Mouse (Mus musculus): ENCODE data around the gene Fam72a. TPM values are rescaled to one million over a fixed set of nuclear protein-coding genes. Genes with fewer than 3 reads are reported as not detected.

The Fam72a gene
- polyA plus RNA-seq, 1 experiment = 3.1 TPM

DNA sequence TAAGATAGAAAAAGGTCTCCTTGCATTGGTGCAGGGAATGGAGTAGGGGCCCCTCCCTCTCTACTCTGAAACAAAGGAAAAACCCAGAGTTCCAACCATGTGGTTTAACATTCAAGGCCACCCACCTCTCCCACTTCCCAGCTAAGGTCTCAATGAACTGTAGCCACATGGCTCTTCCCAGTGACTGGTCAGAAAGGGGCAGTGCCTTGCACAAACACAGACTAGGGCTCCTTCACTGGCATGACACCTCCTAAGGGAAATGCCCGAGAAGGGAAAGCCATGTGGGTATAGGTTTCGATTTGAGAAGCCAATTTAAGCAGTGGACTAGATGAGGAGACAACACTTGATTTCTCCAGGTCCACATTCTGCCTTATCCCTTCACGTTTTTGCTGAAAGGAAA lies 3.9 kb upstream of the Fam72a start:
- Histone ChIP-seq H3K79me3 (ENCODE audit: low read depth) (peaks cover 55% of the 10 kb centered on the region), H3ac (ENCODE audit: control insufficient read depth, insufficient read length, low read depth) (no peak overlapping the region), H3K79me2 (ENCODE audit: control insufficient read depth, insufficient read depth) (peaks cover 78% of the 10 kb centered on the region), H3K36me3 (ENCODE audit: control insufficient read depth, insufficient read depth) (peaks cover 4% of the 10 kb centered on the region), H3K27me3 (ENCODE audit: control insufficient read depth, insufficient read depth, insufficient read length) (no peaks in the 10 kb centered on the region), H3K4me3 (ENCODE audit: insufficient read depth, poor library complexity, severe bottlenecking) (no peak overlapping the region)
- TF ChIP-seq MYOD1 (IDR thresholded peaks at IDR 0.05; ENCODE audit: control insufficient read depth, insufficient read length, low read depth) (no peak), CTCF (IDR thresholded peaks at IDR 0.05; ENCODE audit: control insufficient read depth, insufficient read depth, insufficient read length) (no peak), MAX (IDR thresholded peaks at IDR 0.05) (no peak), USF1 (IDR thresholded peaks at IDR 0.05; ENCODE audit: low read depth) (no peak), FOSL1 (IDR thresholded peaks at IDR 0.05; ENCODE audit: insufficient read depth, low read length, poor library complexity, severe bottlenecking) (no peak), MYOG (IDR thresholded peaks at IDR 0.05; ENCODE audit: control insufficient read depth, extremely low read depth, insufficient read length) (no peak), CEBPB (IDR thresholded peaks at IDR 0.05; ENCODE audit: low read depth) (no peak)

DNA sequence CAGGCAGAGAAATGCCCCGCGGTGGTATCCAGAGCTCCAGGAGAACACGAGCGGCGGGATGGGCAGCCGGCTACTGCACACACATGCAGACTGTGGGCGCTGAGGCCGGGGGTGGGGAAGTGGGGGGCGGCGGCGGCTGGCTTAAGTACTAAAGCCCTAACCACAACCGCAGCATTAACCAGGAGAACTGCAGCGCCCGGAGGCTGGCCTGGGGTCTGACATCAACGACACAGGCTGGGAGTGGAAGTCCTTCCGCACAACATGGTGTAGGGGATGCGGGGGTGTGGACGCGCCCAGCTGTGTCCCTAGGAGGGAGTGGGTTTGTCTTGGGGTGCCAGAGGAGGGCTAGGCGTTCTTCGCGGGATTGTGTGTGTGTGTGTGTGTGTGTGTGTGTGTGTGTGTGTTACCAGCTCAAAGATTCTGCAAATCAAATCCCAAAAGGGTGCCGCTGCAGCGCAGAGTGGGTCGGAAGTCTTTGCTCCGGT lies 2.6 kb upstream of the Fam72a start:
- peaks cover 78% of the 10 kb centered on the region for H3K79me2 ChIP-seq (ENCODE audit: control insufficient read depth, insufficient read depth)
- H3ac ChIP-seq (ENCODE audit: control insufficient read depth, insufficient read length, low read depth) = peak overlapping the region; percentile 63
- no peak for TF ChIP-seq MYOG (IDR thresholded peaks at IDR 0.05; ENCODE audit: control insufficient read depth, extremely low read depth, insufficient read length)
- TF ChIP-seq CTCF (IDR thresholded peaks at IDR 0.05; ENCODE audit: control insufficient read depth, insufficient read depth, insufficient read length) = no peak
- TF ChIP-seq MAX (IDR thresholded peaks at IDR 0.05) = no peak
- no peak for TF ChIP-seq CEBPB (IDR thresholded peaks at IDR 0.05; ENCODE audit: low read depth)
- no peak for TF ChIP-seq MYOD1 (IDR thresholded peaks at IDR 0.05; ENCODE audit: control insufficient read depth, insufficient read length, low read depth)
- TF ChIP-seq USF1 (IDR thresholded peaks at IDR 0.05; ENCODE audit: low read depth) = no peak
- TF ChIP-seq FOSL1 (IDR thresholded peaks at IDR 0.05; ENCODE audit: insufficient read depth, low read length, poor library complexity, severe bottlenecking) = no peak
- peak overlapping the region; percentile 66 for H3K4me3 ChIP-seq (ENCODE audit: insufficient read depth, poor library complexity, severe bottlenecking)
- H3K27me3 ChIP-seq (ENCODE audit: control insufficient read depth, insufficient read depth, insufficient read length) = no peaks in the 10 kb centered on the region
- peaks cover 4% of the 10 kb centered on the region for H3K36me3 ChIP-seq (ENCODE audit: control insufficient read depth, insufficient read depth)
- peaks cover 56% of the 10 kb centered on the region for H3K79me3 ChIP-seq (ENCODE audit: low read depth)

DNA sequence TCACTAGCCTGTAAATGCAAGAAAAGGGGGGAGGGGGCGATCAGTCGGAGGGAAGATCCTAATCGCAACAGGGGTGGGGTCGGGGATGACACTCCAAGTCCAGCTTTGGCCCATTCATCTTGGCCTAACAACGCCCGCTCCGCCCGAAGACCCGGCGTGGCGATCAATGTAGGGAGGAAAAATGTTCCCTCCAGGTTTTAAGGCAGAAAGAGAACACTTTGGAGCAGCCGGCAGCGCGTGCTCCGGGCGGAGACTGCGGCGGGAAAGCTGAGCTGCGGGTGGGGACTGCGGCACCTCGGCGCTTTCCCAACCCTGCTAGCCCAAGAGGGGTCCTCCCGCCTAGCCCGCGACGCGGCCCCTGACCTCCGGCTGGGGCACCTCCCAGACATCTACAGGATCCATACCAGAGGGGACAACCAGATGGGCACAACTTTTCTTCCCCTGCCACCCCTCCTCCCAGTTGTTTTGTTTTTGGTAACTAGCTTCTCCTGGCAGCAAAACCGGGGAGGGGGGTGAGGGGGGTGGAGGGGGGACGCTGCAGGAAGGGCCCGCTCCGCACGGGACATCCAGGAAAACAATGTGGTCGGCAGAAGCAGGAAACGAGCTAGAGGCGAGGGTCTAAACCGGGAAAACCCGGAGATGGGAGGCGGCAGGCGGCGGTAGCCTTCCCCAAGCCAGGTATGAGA lies 2.0 kb upstream of the Fam72a start:
- Histone ChIP-seq H3ac (ENCODE audit: control insufficient read depth, insufficient read length, low read depth) (peak overlapping the region; percentile 94), H3K4me3 (ENCODE audit: insufficient read depth, poor library complexity, severe bottlenecking) (peak overlapping the region; percentile 66), H3K79me2 (ENCODE audit: control insufficient read depth, insufficient read depth) (peaks cover 73% of the 10 kb centered on the region), H3K79me3 (ENCODE audit: low read depth) (peaks cover 57% of the 10 kb centered on the region), H3K27me3 (ENCODE audit: control insufficient read depth, insufficient read depth, insufficient read length) (no peaks in the 10 kb centered on the region), H3K36me3 (ENCODE audit: control insufficient read depth, insufficient read depth) (peaks cover 4% of the 10 kb centered on the region)
- TF ChIP-seq MAX (IDR thresholded peaks at IDR 0.05) (no peak), USF1 (IDR thresholded peaks at IDR 0.05; ENCODE audit: low read depth) (no peak), MYOG (IDR thresholded peaks at IDR 0.05; ENCODE audit: control insufficient read depth, extremely low read depth, insufficient read length) (no peak), CTCF (IDR thresholded peaks at IDR 0.05; ENCODE audit: control insufficient read depth, insufficient read depth, insufficient read length) (no peak), MYOD1 (IDR thresholded peaks at IDR 0.05; ENCODE audit: control insufficient read depth, insufficient read length, low read depth) (no peak), FOSL1 (IDR thresholded peaks at IDR 0.05; ENCODE audit: insufficient read depth, low read length, poor library complexity, severe bottlenecking) (no peak), CEBPB (IDR thresholded peaks at IDR 0.05; ENCODE audit: low read depth) (no peak)

DNA sequence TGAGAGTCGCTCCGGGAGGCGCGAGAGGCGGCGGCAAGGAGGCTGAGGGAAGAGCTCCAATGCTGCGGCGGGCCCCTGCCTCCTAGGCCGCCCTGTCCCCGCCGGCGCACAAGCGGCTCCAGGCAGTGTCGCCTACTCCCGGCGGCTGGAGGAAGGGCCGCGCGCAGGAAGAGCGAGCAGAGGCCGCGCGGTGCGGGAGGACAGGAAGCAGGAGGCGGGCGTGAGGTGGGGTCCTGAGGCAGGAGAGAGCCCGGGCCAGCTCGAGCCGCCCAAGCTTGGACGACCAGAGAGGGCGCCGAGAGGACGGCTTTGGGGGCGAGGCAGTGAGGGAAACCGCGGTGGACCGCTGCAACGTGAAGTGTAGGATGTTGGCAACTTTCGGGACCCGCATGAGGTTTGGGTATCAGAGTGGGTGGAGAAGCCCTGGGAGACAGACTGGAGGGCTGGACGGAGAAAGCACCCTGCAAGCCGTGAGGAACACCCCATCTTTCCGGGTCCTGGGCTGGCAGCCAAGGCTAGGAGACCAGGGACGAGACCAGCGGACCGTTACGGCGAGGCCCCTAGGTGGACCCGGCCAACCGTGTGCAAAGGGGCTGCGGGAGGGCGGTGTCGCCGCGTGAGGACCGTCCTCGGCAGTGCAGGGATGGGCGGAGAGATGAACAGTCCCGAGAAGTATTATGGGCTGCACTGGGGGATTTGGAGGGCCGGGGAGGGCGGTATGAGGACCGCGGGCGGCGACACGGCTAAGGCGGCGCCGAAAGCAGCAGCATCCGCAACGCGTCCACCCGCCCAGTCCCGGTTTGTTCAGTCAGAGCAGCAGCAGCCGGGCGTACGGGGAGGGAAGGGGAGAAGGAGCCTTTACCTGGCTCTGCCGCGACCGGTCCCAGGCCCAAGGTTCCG lies 1.1 kb upstream of the Fam72a start:
- H3K36me3 ChIP-seq (ENCODE audit: control insufficient read depth, insufficient read depth) = peaks cover 4% of the 10 kb centered on the region
- peak overlapping the region; percentile 66 for H3K4me3 ChIP-seq (ENCODE audit: insufficient read depth, poor library complexity, severe bottlenecking)
- H3ac ChIP-seq (ENCODE audit: control insufficient read depth, insufficient read length, low read depth) = peak overlapping the region; percentile 94
- no peaks in the 10 kb centered on the region for H3K27me3 ChIP-seq (ENCODE audit: control insufficient read depth, insufficient read depth, insufficient read length)
- peaks cover 50% of the 10 kb centered on the region for H3K79me3 ChIP-seq (ENCODE audit: low read depth)
- H3K79me2 ChIP-seq (ENCODE audit: control insufficient read depth, insufficient read depth) = peaks cover 64% of the 10 kb centered on the region
- peak; percentile 23 for TF ChIP-seq CTCF (IDR thresholded peaks at IDR 0.05; ENCODE audit: control insufficient read depth, insufficient read depth, insufficient read length)
- TF ChIP-seq MYOG (IDR thresholded peaks at IDR 0.05; ENCODE audit: control insufficient read depth, extremely low read depth, insufficient read length) = no peak

DNA sequence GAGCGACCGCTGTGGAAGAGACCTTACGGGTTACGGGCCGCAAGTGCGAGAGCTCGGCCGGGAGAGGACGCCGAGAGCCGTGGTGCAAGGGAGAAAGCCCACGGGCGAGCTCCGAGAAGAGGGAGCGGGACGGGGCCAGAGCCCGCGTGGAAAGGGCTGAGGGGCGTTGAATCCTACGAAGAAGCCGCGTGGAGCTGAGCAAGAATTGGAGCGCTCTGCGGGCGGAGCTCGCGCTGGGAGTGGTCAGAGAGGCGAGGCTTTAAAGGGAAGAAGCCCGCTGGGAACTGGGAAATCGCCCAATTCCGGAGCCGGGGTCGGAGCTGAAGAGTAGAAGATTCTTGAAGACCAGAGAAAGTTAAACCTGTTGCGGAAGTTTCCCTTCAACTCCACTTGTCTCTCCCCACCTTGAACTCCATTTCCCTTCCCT lies 391 bp downstream of the Fam72a start:
- H3K27me3 ChIP-seq (ENCODE audit: control insufficient read depth, insufficient read depth, insufficient read length) = no peaks in the 10 kb centered on the region
- H3K79me2 ChIP-seq (ENCODE audit: control insufficient read depth, insufficient read depth) = peaks cover 49% of the 10 kb centered on the region
- H3ac ChIP-seq (ENCODE audit: control insufficient read depth, insufficient read length, low read depth) = peak overlapping the region; percentile 85
- TF ChIP-seq MAX (IDR thresholded peaks at IDR 0.05) (peak; percentile 60), CEBPB (IDR thresholded peaks at IDR 0.05; ENCODE audit: low read depth) (no peak)
- peak overlapping the region; percentile 89 for H3K4me3 ChIP-seq (ENCODE audit: insufficient read depth, poor library complexity, severe bottlenecking)
- H3K79me3 ChIP-seq (ENCODE audit: low read depth) = peaks cover 38% of the 10 kb centered on the region
- H3K36me3 ChIP-seq (ENCODE audit: control insufficient read depth, insufficient read depth) = peaks cover 4% of the 10 kb centered on the region

All from C2C12 (cell line).